Mouse (Mus musculus): ENCODE results near the gene Ccser1. TPM values are rescaled to one million over a fixed set of nuclear protein-coding genes. Genes with fewer than 3 reads are reported as not detected.

The Ccser1 gene
- polyA plus RNA-seq, 1 experiment from 2014 or later: 11.3 TPM

GRCm38 (mm10) chr6:61721220-61721619, 541.1 kb downstream of the Ccser1 start:
- 87% methylated on average over 1 of the region's 1 CpGs for WGBS
- Histone ChIP-seq H3K9ac (ENCODE audit: low read length) (no peak overlapping the region), H3K9me3 (ENCODE audit: control insufficient read depth, low read length) (no peaks in the 10 kb centered on the region), H3K36me3 (ENCODE audit: control insufficient read depth, insufficient read depth, low read length) (no peaks in the 10 kb centered on the region), H3K4me2 (ENCODE audit: low read depth) (no peak overlapping the region), H3K27ac (ENCODE audit: low read depth, low read length) (no peak overlapping the region), H3K4me3 (ENCODE audit: low read depth, low read length) (no peak overlapping the region), H3K4me1 (ENCODE audit: control insufficient read depth, insufficient read depth, low read length) (no peaks in the 10 kb centered on the region), H3K27me3 (ENCODE audit: control insufficient read depth, insufficient read depth, low read length) (no peaks in the 10 kb centered on the region)
- no peak for ATAC-seq (ENCODE audit: insufficient read depth, low FRiP score, low TSS enrichment)
- no peak for DNase-seq (ENCODE audit: low spot score)

DNA sequence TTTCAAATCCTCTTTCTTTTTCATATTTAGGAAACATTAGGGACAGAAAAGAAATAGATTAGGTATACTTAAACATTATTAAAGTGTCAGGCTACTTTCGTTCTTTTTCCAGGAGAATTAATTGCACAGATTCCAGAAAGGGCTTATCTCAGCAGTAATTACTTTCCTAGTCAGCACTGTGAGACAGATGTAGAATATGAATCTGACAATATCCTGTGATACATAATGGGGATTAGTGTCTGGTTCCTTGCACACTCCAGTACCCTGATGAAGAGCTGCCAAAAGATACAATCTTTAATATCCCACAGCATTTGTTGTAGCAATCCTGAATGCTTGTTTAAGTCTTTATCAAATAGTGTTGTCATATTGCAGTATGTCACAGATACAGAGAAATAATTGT, 548.9 kb downstream of the Ccser1 start:
- no peak for DNase-seq (ENCODE audit: low spot score)
- WGBS: 85% methylated on average over 1 of the region's 1 CpGs

GRCm38 (mm10) chr6:61730088-61730880, 550.2 kb downstream of the Ccser1 start:
- 82% methylated on average over 5 of the region's 5 CpGs for WGBS
- Histone ChIP-seq H3K9me3 (ENCODE audit: control insufficient read depth, low read length) (no peaks in the 10 kb centered on the region), H3K36me3 (ENCODE audit: control insufficient read depth, insufficient read depth, low read length) (no peaks in the 10 kb centered on the region), H3K27ac (ENCODE audit: low read depth, low read length) (no peak overlapping the region), H3K4me1 (ENCODE audit: control insufficient read depth, insufficient read depth, low read length) (no peaks in the 10 kb centered on the region), H3K4me3 (ENCODE audit: low read depth, low read length) (no peak overlapping the region), H3K9ac (ENCODE audit: low read length) (no peak overlapping the region), H3K4me2 (ENCODE audit: low read depth) (no peak overlapping the region), H3K27me3 (ENCODE audit: control insufficient read depth, insufficient read depth, low read length) (no peaks in the 10 kb centered on the region)
- DNase-seq (ENCODE audit: low spot score): no peak
- ATAC-seq (ENCODE audit: insufficient read depth, low FRiP score, low TSS enrichment): no peak

More for the DNA sequence above, 548.9 kb downstream of the Ccser1 start:
- no peaks in the 10 kb centered on the region for H3K9me3 ChIP-seq (ENCODE audit: control insufficient read depth, low read length)
- no peaks in the 10 kb centered on the region for H3K4me1 ChIP-seq (ENCODE audit: control insufficient read depth, insufficient read depth, low read length)
- H3K36me3 ChIP-seq (ENCODE audit: control insufficient read depth, insufficient read depth, low read length): no peaks in the 10 kb centered on the region
- no peak overlapping the region for H3K27ac ChIP-seq (ENCODE audit: low read depth, low read length)
- no peak overlapping the region for H3K4me3 ChIP-seq (ENCODE audit: low read depth, low read length)
- H3K27me3 ChIP-seq (ENCODE audit: control insufficient read depth, insufficient read depth, low read length): no peaks in the 10 kb centered on the region
- H3K9ac ChIP-seq (ENCODE audit: low read length): no peak overlapping the region
- no peak overlapping the region for H3K4me2 ChIP-seq (ENCODE audit: low read depth)
- no peak for ATAC-seq (ENCODE audit: insufficient read depth, low FRiP score, low TSS enrichment)

DNA sequence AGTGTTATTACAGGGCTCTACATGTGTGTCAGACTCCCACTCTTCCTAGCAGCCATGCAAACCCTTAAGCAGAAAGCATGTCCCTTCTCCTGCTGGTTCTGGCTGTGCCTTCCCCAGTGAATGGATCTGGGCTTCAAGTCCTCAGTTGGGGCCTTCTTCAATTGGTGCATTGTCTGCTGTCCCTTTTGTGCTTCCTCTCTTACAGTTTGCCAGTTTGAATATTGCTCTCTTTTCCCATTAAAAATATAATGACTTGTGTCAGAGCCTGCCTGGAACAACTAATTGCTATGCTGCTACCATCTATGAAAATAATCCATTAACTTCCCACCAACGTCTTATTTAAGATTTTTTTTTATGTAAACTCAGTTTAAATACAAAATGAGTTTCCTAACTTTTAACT, 566.2 kb downstream of the Ccser1 start:
- H3K27ac ChIP-seq (ENCODE audit: low read depth, low read length): no peak overlapping the region
- no peak overlapping the region for H3K4me2 ChIP-seq (ENCODE audit: low read depth)
- no peak for DNase-seq (ENCODE audit: low spot score)
- WGBS: 69% methylated on average over 1 of the region's 1 CpGs
- no peaks in the 10 kb centered on the region for H3K36me3 ChIP-seq (ENCODE audit: control insufficient read depth, insufficient read depth, low read length)
- H3K9me3 ChIP-seq (ENCODE audit: control insufficient read depth, low read length): no peaks in the 10 kb centered on the region
- no peak for ATAC-seq (ENCODE audit: insufficient read depth, low FRiP score, low TSS enrichment)
- no peaks in the 10 kb centered on the region for H3K4me1 ChIP-seq (ENCODE audit: control insufficient read depth, insufficient read depth, low read length)
- H3K4me3 ChIP-seq (ENCODE audit: low read depth, low read length): no peak overlapping the region
- no peak overlapping the region for H3K9ac ChIP-seq (ENCODE audit: low read length)
- H3K27me3 ChIP-seq (ENCODE audit: control insufficient read depth, insufficient read depth, low read length): no peaks in the 10 kb centered on the region

DNA sequence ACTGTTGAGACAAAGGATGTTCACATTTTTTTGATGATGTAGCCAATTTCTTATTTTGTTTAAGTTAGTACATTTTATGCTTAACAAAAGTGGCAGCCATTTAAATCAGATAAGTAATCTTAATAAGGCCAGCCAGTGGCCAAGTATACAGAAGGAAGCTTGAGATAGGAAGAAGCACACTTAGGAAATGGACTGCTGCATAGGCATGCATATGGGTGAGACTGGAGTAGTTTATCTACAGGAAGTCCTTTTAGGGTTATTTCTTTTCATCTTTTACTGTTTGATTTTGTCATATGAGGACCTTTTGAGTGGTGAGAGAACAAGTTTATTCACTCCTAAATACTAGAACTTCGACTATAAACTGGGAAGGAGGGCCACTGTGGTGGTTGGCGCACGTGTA, 582.0 kb downstream of the Ccser1 start:
- Histone ChIP-seq H3K4me2 (ENCODE audit: low read depth) (no peak overlapping the region), H3K27ac (ENCODE audit: low read depth, low read length) (no peak overlapping the region), H3K9ac (ENCODE audit: low read length) (no peak overlapping the region), H3K27me3 (ENCODE audit: control insufficient read depth, insufficient read depth, low read length) (no peaks in the 10 kb centered on the region), H3K4me3 (ENCODE audit: low read depth, low read length) (no peak overlapping the region), H3K4me1 (ENCODE audit: control insufficient read depth, insufficient read depth, low read length) (no peaks in the 10 kb centered on the region), H3K9me3 (ENCODE audit: control insufficient read depth, low read length) (no peaks in the 10 kb centered on the region), H3K36me3 (ENCODE audit: control insufficient read depth, insufficient read depth, low read length) (no peaks in the 10 kb centered on the region)
- 90% methylated on average over 3 of the region's 3 CpGs for WGBS
- no peak for ATAC-seq (ENCODE audit: insufficient read depth, low FRiP score, low TSS enrichment)
- DNase-seq (ENCODE audit: low spot score): no peak

DNA sequence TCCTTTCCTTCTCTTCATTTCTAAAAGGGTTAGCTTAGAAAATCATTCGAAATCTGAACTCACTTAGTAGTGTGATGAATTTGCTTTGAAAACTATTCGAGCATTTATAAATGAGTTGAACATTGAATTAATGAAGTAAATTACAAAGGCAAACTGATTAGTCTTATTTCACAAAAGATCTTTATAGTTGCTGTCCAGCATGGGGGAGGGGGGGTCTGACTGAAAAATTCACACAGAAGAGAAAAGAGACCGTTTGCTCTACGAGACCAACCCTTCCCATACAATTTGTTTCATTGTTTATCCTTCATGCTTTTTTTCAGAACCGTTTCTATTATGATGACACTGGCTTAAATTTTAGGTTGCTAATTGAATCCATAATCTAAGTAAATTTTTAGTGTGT, 583.3 kb downstream of the Ccser1 start:
- no peak overlapping the region for H3K9ac ChIP-seq (ENCODE audit: low read length)
- no peaks in the 10 kb centered on the region for H3K9me3 ChIP-seq (ENCODE audit: control insufficient read depth, low read length)
- H3K4me3 ChIP-seq (ENCODE audit: low read depth, low read length): no peak overlapping the region
- H3K27me3 ChIP-seq (ENCODE audit: control insufficient read depth, insufficient read depth, low read length): no peaks in the 10 kb centered on the region
- ATAC-seq (ENCODE audit: insufficient read depth, low FRiP score, low TSS enrichment) (no peak), DNase-seq (ENCODE audit: low spot score) (no peak)
- no peaks in the 10 kb centered on the region for H3K4me1 ChIP-seq (ENCODE audit: control insufficient read depth, insufficient read depth, low read length)
- no peak overlapping the region for H3K27ac ChIP-seq (ENCODE audit: low read depth, low read length)
- WGBS: 66% methylated on average over 5 of the region's 5 CpGs
- H3K4me2 ChIP-seq (ENCODE audit: low read depth): no peak overlapping the region
- no peaks in the 10 kb centered on the region for H3K36me3 ChIP-seq (ENCODE audit: control insufficient read depth, insufficient read depth, low read length)

DNA sequence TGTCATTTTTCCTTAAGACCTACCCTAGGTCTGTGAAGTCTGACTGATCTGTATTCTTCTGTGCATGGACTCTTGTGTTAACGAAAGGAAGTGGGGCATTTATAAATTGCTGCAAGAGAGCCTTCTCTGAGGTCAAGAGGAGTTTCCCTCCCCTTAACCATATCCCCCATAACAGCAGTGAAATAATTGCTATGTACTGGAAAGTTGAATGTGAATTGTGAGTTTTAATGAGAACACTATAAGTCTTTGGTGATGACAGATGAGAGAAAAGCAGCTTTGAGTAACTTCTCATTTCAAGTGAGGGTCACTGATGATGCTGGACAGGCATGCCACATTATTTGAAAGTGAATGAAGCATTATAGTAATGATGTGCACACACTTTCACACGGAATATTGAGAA, 585.7 kb downstream of the Ccser1 start:
- H3K27me3 ChIP-seq (ENCODE audit: control insufficient read depth, insufficient read depth, low read length): no peaks in the 10 kb centered on the region

DNA sequence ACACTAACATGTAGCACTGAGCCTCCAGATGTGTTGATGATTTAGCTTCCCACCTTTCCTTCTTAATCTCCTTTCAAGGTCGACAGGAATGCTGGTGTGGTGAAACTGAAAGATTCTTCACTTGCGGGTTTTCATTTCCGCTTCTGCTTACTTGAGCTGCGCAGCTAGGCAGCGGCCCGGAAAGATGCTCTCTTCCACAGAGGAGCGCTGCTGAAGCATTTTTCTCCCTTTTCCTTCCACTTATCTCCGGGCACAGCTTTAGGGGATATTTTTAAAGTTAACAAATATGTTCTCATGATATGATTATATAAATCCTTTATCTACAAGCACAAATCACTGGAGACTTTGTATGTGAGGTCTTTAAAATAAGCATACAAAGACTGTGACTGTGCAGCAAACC, 587.0 kb downstream of the Ccser1 start:
- no peak for ATAC-seq (ENCODE audit: insufficient read depth, low FRiP score, low TSS enrichment)
- Histone ChIP-seq H3K4me3 (ENCODE audit: low read depth, low read length) (no peak overlapping the region), H3K4me1 (ENCODE audit: control insufficient read depth, insufficient read depth, low read length) (no peaks in the 10 kb centered on the region), H3K36me3 (ENCODE audit: control insufficient read depth, insufficient read depth, low read length) (no peaks in the 10 kb centered on the region), H3K4me2 (ENCODE audit: low read depth) (no peak overlapping the region), H3K9ac (ENCODE audit: low read length) (no peak overlapping the region), H3K9me3 (ENCODE audit: control insufficient read depth, low read length) (no peaks in the 10 kb centered on the region), H3K27me3 (ENCODE audit: control insufficient read depth, insufficient read depth, low read length) (no peaks in the 10 kb centered on the region), H3K27ac (ENCODE audit: low read depth, low read length) (no peak overlapping the region)
- WGBS: 75% methylated on average over 8 of the region's 8 CpGs
- no peak for DNase-seq (ENCODE audit: low spot score)

More for the DNA sequence above, 585.7 kb downstream of the Ccser1 start:
- Histone ChIP-seq H3K4me1 (ENCODE audit: control insufficient read depth, insufficient read depth, low read length) (no peaks in the 10 kb centered on the region), H3K9ac (ENCODE audit: low read length) (no peak overlapping the region), H3K4me3 (ENCODE audit: low read depth, low read length) (no peak overlapping the region), H3K27ac (ENCODE audit: low read depth, low read length) (no peak overlapping the region), H3K4me2 (ENCODE audit: low read depth) (no peak overlapping the region), H3K9me3 (ENCODE audit: control insufficient read depth, low read length) (no peaks in the 10 kb centered on the region), H3K36me3 (ENCODE audit: control insufficient read depth, insufficient read depth, low read length) (no peaks in the 10 kb centered on the region)
- WGBS: 88% methylated on average over 2 of the region's 2 CpGs
- no peak for ATAC-seq (ENCODE audit: insufficient read depth, low FRiP score, low TSS enrichment)
- no peak for DNase-seq (ENCODE audit: low spot score)

DNA sequence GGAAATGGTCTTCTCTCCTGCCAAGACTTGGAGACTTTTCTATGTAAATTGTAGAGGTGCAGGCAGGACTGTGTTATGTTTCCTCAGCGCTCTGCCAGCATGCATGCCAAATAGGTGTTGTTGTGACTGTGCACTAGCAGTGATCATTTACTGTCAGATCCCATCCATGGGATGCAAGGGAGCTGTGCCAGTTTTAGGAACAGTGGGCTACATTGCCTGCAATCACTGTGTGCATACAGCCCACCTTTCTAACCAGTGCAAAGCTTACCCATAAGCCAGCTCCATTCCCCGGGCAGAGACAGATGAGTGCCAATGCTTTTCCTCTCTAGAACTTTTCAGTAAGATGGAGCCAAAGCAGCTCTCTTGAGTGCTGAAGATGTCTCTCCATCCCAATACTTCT, 606.6 kb downstream of the Ccser1 start:
- Histone ChIP-seq H3K9me3 (ENCODE audit: control insufficient read depth, low read length) (no peaks in the 10 kb centered on the region), H3K9ac (ENCODE audit: low read length) (no peak overlapping the region), H3K4me2 (ENCODE audit: low read depth) (no peak overlapping the region), H3K27me3 (ENCODE audit: control insufficient read depth, insufficient read depth, low read length) (no peaks in the 10 kb centered on the region), H3K4me3 (ENCODE audit: low read depth, low read length) (no peak overlapping the region), H3K4me1 (ENCODE audit: control insufficient read depth, insufficient read depth, low read length) (no peaks in the 10 kb centered on the region), H3K27ac (ENCODE audit: low read depth, low read length) (no peak overlapping the region), H3K36me3 (ENCODE audit: control insufficient read depth, insufficient read depth, low read length) (no peaks in the 10 kb centered on the region)
- WGBS: 90% methylated on average over 2 of the region's 2 CpGs
- ATAC-seq (ENCODE audit: insufficient read depth, low FRiP score, low TSS enrichment): no peak
- no peak for DNase-seq (ENCODE audit: low spot score)

Data from neural tube, embryonic 11.5 days (tissue).